Mouse (Mus musculus) embryonic facial prominence, embryonic 11.5 days (tissue): Measurements from ENCODE around the gene Eif1ad. TPM values are rescaled to one million over a fixed set of nuclear protein-coding genes. Genes with fewer than 3 reads are reported as not detected.

Experiments
- ATAC-seq: fragments of 200-750 bp; cut with Nextera tagmentation; replicated peaks from 2 replicates; pipeline ENCODE4 v1.8.0; 2017; ENCODE audit warnings: low read depth; ENCODE audit not compliant: insufficient number of reproducible peaks, low FRiP score, low TSS enrichment
- DNase-seq: peaks from one replicate; pipeline ENCODE4 v3.0.0-alpha.2; 2015; ENCODE audit warnings: low spot score
- H3K27ac ChIP-seq: fragments of 300-500 bp; sonication (generic); replicated peaks from 2 replicates; pipeline ENCODE4 v1.5.1; 2014; ENCODE audit warnings: mild to moderate bottlenecking, low read depth, low read length, control low read depth
- H3K27me3 ChIP-seq: fragments of 300-500 bp; sonication (generic); 2 replicates; pipeline ENCODE4 v1.6.1; 2014; ENCODE audit warnings: mild to moderate bottlenecking, low read length, moderate library complexity, mixed read lengths; ENCODE audit not compliant: control insufficient read depth, insufficient read depth
- H3K36me3 ChIP-seq: fragments of 300-500 bp; sonication (generic); replicated peaks from 2 replicates; pipeline ENCODE4 v1.6.1; 2014; ENCODE audit warnings: low read depth, mild to moderate bottlenecking, low read length, moderate library complexity, mixed read lengths; ENCODE audit not compliant: control insufficient read depth, insufficient read depth
- H3K4me1 ChIP-seq: fragments of 300-500 bp; sonication (generic); 2 replicates; pipeline ENCODE4 v1.6.1; 2014; ENCODE audit warnings: low read length, mixed read lengths; ENCODE audit not compliant: control insufficient read depth, insufficient read depth
- H3K4me2 ChIP-seq: fragments of 300-500 bp; sonication (generic); 2 replicates; pipeline ENCODE4 v1.6.1; 2014; ENCODE audit warnings: low read depth, mild to moderate bottlenecking, control low read depth, low read length, moderate library complexity
- H3K4me3 ChIP-seq: fragments of 300-500 bp; sonication (generic); 2 replicates; pipeline ENCODE4 v1.5.1; 2014; ENCODE audit warnings: low read depth, low read length, control low read depth
- H3K9ac ChIP-seq: fragments of 300-500 bp; sonication (generic); replicated peaks from 2 replicates; pipeline ENCODE4 v1.6.1; 2014; ENCODE audit warnings: mild to moderate bottlenecking, control low read depth, low read length
- H3K9me3 ChIP-seq: fragments of 300-500 bp; sonication (generic); replicated peaks from 2 replicates; pipeline ENCODE4 v1.6.1; 2016; ENCODE audit warnings: mild to moderate bottlenecking, low read length, inconsistent platforms, mixed read lengths; ENCODE audit not compliant: control insufficient read depth
- WGBS: fragments of 180-500 bp; shearing (Covaris S2); extraction: QIAGEN DNeasy Blood & Tissue Kit; methylation state at CpG from one replicate; pipeline ENCODE4 v1.1.7; 2014; 5-methylcytosine and 5-hydroxymethylcytosine counted together
- polyA plus RNA-seq: library from polyadenylated mRNA; unstranded; fragments of >200 nt; fragmentation: Nextera tagmentation; extraction: Ambion mirVana; gene quantifications from 2 replicates; pipeline ENCODE4 v1.2.1, GENCODE M21; 2014

Gene Eif1ad
- polyA plus RNA-seq, 1 experiment from 2014 or later, result 58.2 TPM

DNA sequence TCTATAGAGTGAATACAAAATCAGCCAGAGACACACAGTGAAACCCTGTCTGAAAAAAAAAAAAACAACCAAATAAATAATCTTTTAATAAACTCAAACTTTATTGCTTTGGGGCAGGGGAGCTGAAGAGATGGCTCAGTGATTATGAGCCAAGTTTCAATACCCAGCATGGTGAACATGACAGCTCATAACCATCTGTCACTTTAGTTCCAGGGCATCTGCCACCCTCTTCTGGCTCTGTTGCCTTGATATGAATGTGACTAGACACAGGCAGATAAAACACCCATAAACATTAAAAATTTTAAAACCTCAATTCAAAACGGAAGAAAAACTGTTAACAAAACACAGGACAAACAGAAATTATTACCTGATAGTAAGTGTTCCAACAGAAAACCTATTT is 10.9 kb downstream of the Eif1ad start:
- Histone ChIP-seq H3K27me3 (no peaks in the 10 kb centered on the region), H3K4me2 (no peak overlapping the region), H3K9me3 (no peaks in the 10 kb centered on the region), H3K4me1 (no peaks in the 10 kb centered on the region), H3K4me3 (no peak overlapping the region), H3K36me3 (peaks cover 20% of the 10 kb centered on the region), H3K9ac (no peak overlapping the region), H3K27ac (no peak overlapping the region)
- DNase-seq (no peak), ATAC-seq (no peak)
- WGBS, result 98% methylated on average over 1 of the region's 1 CpGs

DNA sequence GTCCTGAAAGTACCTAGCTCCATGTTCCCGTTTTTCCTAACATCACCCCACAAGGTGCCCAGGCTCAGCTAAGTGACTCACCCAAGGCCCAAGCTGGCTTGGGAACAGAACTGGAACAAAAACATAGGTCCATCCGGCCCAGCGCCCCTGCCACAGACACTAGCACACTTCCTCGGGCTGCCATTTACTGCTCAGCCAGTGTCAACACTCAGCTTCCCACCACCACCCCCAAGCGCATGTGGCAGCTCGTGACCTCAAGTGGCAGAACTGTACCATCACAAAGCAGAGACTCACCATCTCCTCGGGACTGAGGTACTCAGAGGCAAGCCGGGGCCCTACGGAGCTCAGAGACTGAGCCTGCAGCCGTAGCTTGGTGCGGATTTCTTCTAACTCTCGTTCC is 16.8 kb downstream of the Eif1ad start:
- H3K4me3 ChIP-seq, result no peak overlapping the region
- H3K9ac ChIP-seq, result no peak overlapping the region
- WGBS, result 95% methylated on average over 12 of the region's 12 CpGs
- H3K27ac ChIP-seq, result no peak overlapping the region
- no peaks in the 10 kb centered on the region for H3K4me1 ChIP-seq
- no peaks in the 10 kb centered on the region for H3K27me3 ChIP-seq
- ATAC-seq (no peak), DNase-seq (no peak)
- peaks cover 34% of the 10 kb centered on the region for H3K36me3 ChIP-seq
- H3K4me2 ChIP-seq, result no peak overlapping the region
- no peaks in the 10 kb centered on the region for H3K9me3 ChIP-seq

DNA sequence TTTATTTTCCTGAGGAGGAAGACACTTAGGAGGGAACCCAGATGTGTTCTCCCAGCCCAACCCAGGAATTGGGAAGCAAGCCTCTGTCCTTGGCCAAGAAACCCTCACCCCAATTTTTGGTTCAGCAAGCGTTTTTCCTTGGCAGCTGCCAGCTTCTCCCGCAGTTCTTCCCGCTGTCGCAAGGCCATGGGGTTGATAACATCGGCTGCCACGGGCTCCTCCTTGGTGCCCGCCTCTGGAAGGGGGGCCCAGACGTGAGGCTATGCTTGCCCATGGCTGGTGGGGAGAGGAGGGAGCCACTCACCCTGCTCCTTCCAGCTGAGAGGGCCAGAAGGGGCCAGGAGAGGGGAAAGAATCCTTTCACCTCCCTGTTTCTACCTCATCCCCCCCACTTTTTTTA is 18.2 kb downstream of the Eif1ad start:
- ATAC-seq (no peak), DNase-seq (no peak)
- H3K27ac ChIP-seq, result no peak overlapping the region
- WGBS, result 80% methylated on average over 8 of the region's 8 CpGs
- H3K36me3 ChIP-seq, result peaks cover 29% of the 10 kb centered on the region
- H3K4me3 ChIP-seq, result no peak overlapping the region
- no peaks in the 10 kb centered on the region for H3K27me3 ChIP-seq
- H3K9ac ChIP-seq, result no peak overlapping the region
- no peaks in the 10 kb centered on the region for H3K9me3 ChIP-seq
- no peak overlapping the region for H3K4me2 ChIP-seq
- peaks cover 6% of the 10 kb centered on the region for H3K4me1 ChIP-seq

GRCm38 (mm10) chr19:5388011-5388441 is 21.5 kb downstream of the Eif1ad start:
- WGBS, result under 1% methylated on average over 43 of the region's 43 CpGs
- Histone ChIP-seq H3K4me2 (peak overlapping the region; percentile 59), H3K27me3 (no peaks in the 10 kb centered on the region), H3K4me3 (peak overlapping the region; percentile 96), H3K4me1 (peaks cover 6% of the 10 kb centered on the region), H3K36me3 (peaks cover 12% of the 10 kb centered on the region), H3K9me3 (no peaks in the 10 kb centered on the region), H3K27ac (no peak overlapping the region; the same call in 1 of the 2 replicates), H3K9ac (peak overlapping the region; percentile 86)
- ATAC-seq (0 out of 2 replicates have a peak, but pooled peaks have one; percentile 58), DNase-seq (peak; percentile 29)

DNA sequence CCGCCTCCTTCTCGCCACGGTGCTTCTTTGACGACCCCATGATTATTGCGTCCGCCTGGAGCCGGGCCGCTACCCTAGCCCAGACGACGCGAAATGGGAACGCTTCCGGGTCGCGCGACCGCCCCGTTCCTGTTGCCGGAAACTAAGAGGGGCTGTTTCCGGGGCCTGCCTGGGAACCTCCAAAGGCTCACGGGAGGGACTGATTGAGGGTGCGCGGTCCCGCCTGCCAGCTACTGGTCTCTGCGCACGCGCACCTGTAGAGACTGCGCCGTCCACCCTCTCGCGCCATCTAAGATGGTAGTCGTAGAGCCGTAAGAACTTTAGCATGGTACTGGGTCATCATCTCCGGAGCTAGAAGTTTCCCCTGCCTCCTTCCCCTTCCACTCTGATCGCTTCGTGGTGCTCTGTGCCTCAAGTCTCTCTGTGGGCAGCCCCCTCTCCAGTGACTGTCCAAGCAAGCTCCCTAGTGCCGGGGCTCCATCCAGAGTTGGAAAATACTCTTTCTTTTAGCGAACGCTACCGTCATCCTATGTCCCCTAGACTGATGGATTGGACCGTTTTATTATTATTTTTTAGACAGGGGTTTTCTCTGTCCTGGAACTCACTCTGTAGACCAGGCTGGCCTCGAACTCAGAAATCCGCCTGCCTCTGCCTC is 22.2 kb downstream of the Eif1ad start, which contains the start of gene Sart1:
Sart1 (minus strand) TSS at position 116 of the 655 bp plus-strand sequence.
- ATAC-seq (peak; percentile 90), DNase-seq (peak; percentile 98)
- Histone ChIP-seq H3K27me3 (no peaks in the 10 kb centered on the region), H3K4me1 (peaks cover 6% of the 10 kb centered on the region), H3K36me3 (peaks cover 6% of the 10 kb centered on the region), H3K9me3 (no peaks in the 10 kb centered on the region), H3K4me2 (peak within 1 kb of the TSS; percentile 59), H3K4me3 (peak within 1 kb of the TSS; percentile 96), H3K27ac (no peak within 1 kb of the TSS; the same call in 1 of the 2 replicates), H3K9ac (peak within 1 kb of the TSS; percentile 86)
- 2% methylated on average over 43 of the region's 43 CpGs for WGBS

GRCm38 (mm10) chr19:5389647-5390046 is 23.1 kb downstream of the Eif1ad start:
- ATAC-seq (no peak), DNase-seq (peak; percentile 10)
- Histone ChIP-seq H3K4me1 (peaks cover 6% of the 10 kb centered on the region), H3K4me3 (peak overlapping the region; percentile 96), H3K9ac (peak overlapping the region; percentile 86), H3K27me3 (no peaks in the 10 kb centered on the region; the same call in 1 of the 2 replicates), H3K27ac (no peak overlapping the region), H3K9me3 (no peaks in the 10 kb centered on the region), H3K4me2 (peak overlapping the region; percentile 54), H3K36me3 (peaks cover 3% of the 10 kb centered on the region; the same call in 1 of the 2 replicates)
- WGBS, result 36% methylated on average over 12 of the region's 12 CpGs

DNA sequence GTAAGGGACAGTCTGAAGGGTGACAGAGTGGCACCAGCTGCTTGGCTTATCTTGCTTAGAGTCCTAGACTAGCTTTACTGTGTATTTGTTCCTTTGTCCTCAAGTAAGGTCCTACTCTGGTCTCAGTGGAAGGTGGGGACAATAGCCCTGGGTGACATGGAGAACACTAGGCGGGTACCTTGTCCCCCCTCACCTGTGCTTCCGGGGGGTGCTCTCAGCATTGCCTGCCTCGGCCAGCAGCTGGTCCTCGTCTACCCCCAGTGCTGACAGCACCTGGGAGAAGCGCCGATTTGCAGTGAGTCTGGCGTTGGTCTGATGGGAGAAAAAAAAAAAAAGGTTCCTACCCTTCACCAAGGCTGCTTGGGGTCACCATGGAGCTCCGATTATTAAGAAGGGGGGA is 23.9 kb downstream of the Eif1ad start:
- Histone ChIP-seq H3K36me3 (no peaks in the 10 kb centered on the region), H3K4me3 (no peak overlapping the region; the same call in 1 of the 2 replicates)

GRCm38 (mm10) chr19:5392892-5393291 is 26.4 kb downstream of the Eif1ad start:
- no peaks in the 10 kb centered on the region for H3K9me3 ChIP-seq
- H3K36me3 ChIP-seq, result no peaks in the 10 kb centered on the region
- ATAC-seq, result no peak
- no peak overlapping the region for H3K4me2 ChIP-seq
- H3K4me3 ChIP-seq, result no peak overlapping the region
- no peaks in the 10 kb centered on the region; the same call in 1 of the 2 replicates for H3K27me3 ChIP-seq
- no peak overlapping the region for H3K9ac ChIP-seq
- H3K4me1 ChIP-seq, result peaks cover 6% of the 10 kb centered on the region
- no peak for DNase-seq
- 82% methylated on average over 4 of the region's 4 CpGs for WGBS
- no peak overlapping the region for H3K27ac ChIP-seq

More for the DNA sequence above, 23.9 kb downstream of the Eif1ad start:
- Histone ChIP-seq H3K9me3 (no peaks in the 10 kb centered on the region), H3K27me3 (no peaks in the 10 kb centered on the region; the same call in 1 of the 2 replicates), H3K27ac (no peak overlapping the region), H3K4me1 (peaks cover 6% of the 10 kb centered on the region), H3K9ac (no peak overlapping the region), H3K4me2 (peak overlapping the region; percentile 54)
- no peak for DNase-seq
- ATAC-seq, result no peak
- 83% methylated on average over 8 of the region's 8 CpGs for WGBS
